Mouse (Mus musculus) spleen, adult 2 months (tissue): Measurements from ENCODE around the gene Mettl27. TPM values are rescaled to one million over a fixed set of nuclear protein-coding genes. Genes with fewer than 3 reads are reported as not detected.
"Not testable (repeated sequence)": the region's sequence is repeated elsewhere in the genome, so short reads cannot be mapped to it uniquely, and the experiment has no call there.

ENCODE experiments used
- DNase-seq, 2 experiments: peaks; one replicate each; pipeline versions ENCODE4 v3.0.0 to v3.0.0-alpha.2; 2012 to 2021; ENCODE audit warnings: low spot score in 2 of 2, low read depth in 1 of 2
- H3K27ac ChIP-seq: fragments of 200-500 bp; 2 replicates; pipeline ENCODE4 v1.5.1; 2012; ENCODE audit warnings: low read length, inconsistent platforms; ENCODE audit not compliant: insufficient read depth
- H3K27me3 ChIP-seq: fragments of 200-500 bp; 2 replicates; pipeline ENCODE4 v1.6.1; 2012; ENCODE audit warnings: mild to moderate bottlenecking, moderate library complexity, low read length, inconsistent platforms; ENCODE audit not compliant: control insufficient read depth, insufficient read depth
- H3K36me3 ChIP-seq: fragments of 200-500 bp; 2 replicates; pipeline ENCODE4 v1.6.1; 2012; ENCODE audit warnings: mild to moderate bottlenecking, low read length, inconsistent platforms; ENCODE audit not compliant: control insufficient read depth, insufficient read depth
- H3K4me1 ChIP-seq: fragments of 200-500 bp; 2 replicates; pipeline ENCODE4 v1.6.1; 2011; ENCODE audit warnings: inconsistent platforms; ENCODE audit not compliant: control insufficient read depth, insufficient read depth, insufficient read length
- H3K4me3 ChIP-seq: fragments of 200-500 bp; 2 replicates; pipeline ENCODE4 v1.5.1; 2011; ENCODE audit warnings: mild to moderate bottlenecking, inconsistent platforms; ENCODE audit not compliant: insufficient read depth, insufficient read length; ENCODE audit errors: extremely low read depth
- CTCF ChIP-seq: fragments of 200-500 bp; IDR thresholded peaks from 2 replicates; pipeline ENCODE4 v1.5.1; 2011; ENCODE audit warnings: mild to moderate bottlenecking, inconsistent platforms; ENCODE audit not compliant: insufficient read depth, insufficient read length, insufficient replicate concordance; ENCODE audit errors: extremely low read depth
- POLR2A ChIP-seq: fragments of 200-500 bp; IDR thresholded peaks from 2 replicates; pipeline ENCODE4 v1.6.1; 2011; ENCODE audit warnings: low read depth, low read length, inconsistent platforms
- WGBS: fragments of 180-500 bp; shearing (Covaris S2); methylation state at CpG from one replicate; pipeline ENCODE4 v1.1.7; 2018; 5-methylcytosine and 5-hydroxymethylcytosine counted together
- polyA plus RNA-seq: library from polyadenylated mRNA; depleted of rRNA; stranded (reverse); fragments of >200 nt; gene quantifications from 2 replicates; pipeline ENCODE4 v1.2.3, GENCODE M21; 2012

Gene Mettl27
- polyA plus RNA-seq, 1 experiment: 9.8 TPM

- Histone ChIP-seq H3K27ac (no peak overlapping the region), H3K4me1 (no peaks in the 10 kb centered on the region), H3K27me3 (no peaks in the 10 kb centered on the region), H3K36me3 (no peaks in the 10 kb centered on the region), H3K4me3 (no peak overlapping the region)
- 55% methylated on average over 3 of the region's 3 CpGs for WGBS
- no peak for TF ChIP-seq POLR2A
- TF ChIP-seq CTCF: no peak
- no peak for DNase-seq
These were observed 2.5 kb downstream of the Mettl27 start for GRCm38 (mm10) chr5:134934666-134935065.

GRCm38 (mm10) chr5:134936051-134936450, 3.9 kb downstream of the Mettl27 start:
- 94% methylated on average over 6 of the region's 6 CpGs for WGBS
- H3K4me1 ChIP-seq: no peaks in the 10 kb centered on the region
- H3K27me3 ChIP-seq: no peaks in the 10 kb centered on the region
- DNase-seq: no peak
- H3K4me3 ChIP-seq: no peak overlapping the region
- TF ChIP-seq CTCF (no peak), POLR2A (no peak)
- no peaks in the 10 kb centered on the region for H3K36me3 ChIP-seq
- H3K27ac ChIP-seq: no peak overlapping the region

GRCm38 (mm10) chr5:134936626-134937185, 4.5 kb downstream of the Mettl27 start:
- WGBS: 81% methylated on average over 6 of the region's 6 CpGs
- H3K4me1 ChIP-seq: no peaks in the 10 kb centered on the region
- no peaks in the 10 kb centered on the region for H3K36me3 ChIP-seq
- H3K27ac ChIP-seq: no peak overlapping the region
- no peak overlapping the region for H3K4me3 ChIP-seq
- DNase-seq: no peak
- TF ChIP-seq CTCF (no peak), POLR2A (no peak)
- H3K27me3 ChIP-seq: no peaks in the 10 kb centered on the region

GRCm38 (mm10) chr5:134939069-134939468, 6.9 kb downstream of the Mettl27 start:
- no peak for DNase-seq
- 47% methylated on average over 3 of the region's 3 CpGs for WGBS
- no peak for TF ChIP-seq CTCF
- no peak for TF ChIP-seq POLR2A
- Histone ChIP-seq H3K4me1 (no peaks in the 10 kb centered on the region; the same call in 1 of the 2 replicates), H3K36me3 (no peaks in the 10 kb centered on the region), H3K27ac (peak overlapping the region; percentile 79), H3K4me3 (no peak overlapping the region), H3K27me3 (no peaks in the 10 kb centered on the region)

- H3K4me1 ChIP-seq, DNase-seq, H3K4me3 ChIP-seq, H3K27ac ChIP-seq, H3K36me3 ChIP-seq, H3K27me3 ChIP-seq: not testable (repeated sequence)
- WGBS: 91% methylated on average over 4 of the region's 7 CpGs
These were observed 7.4 kb downstream of the Mettl27 start for GRCm38 (mm10) chr5:134939554-134939953.

GRCm38 (mm10) chr5:134941472-134942209, 9.5 kb downstream of the Mettl27 start:
- Histone ChIP-seq H3K4me1 (no peaks in the 10 kb centered on the region; the same call in 1 of the 2 replicates), H3K4me3 (no peak overlapping the region), H3K27me3 (no peaks in the 10 kb centered on the region), H3K27ac (no peak overlapping the region), H3K36me3 (no peaks in the 10 kb centered on the region)
- TF ChIP-seq CTCF (no peak), POLR2A (no peak)
- 71% methylated on average over 14 of the region's 14 CpGs for WGBS
- no peak for DNase-seq

- no peak overlapping the region for H3K27ac ChIP-seq
- TF ChIP-seq CTCF: no peak
- TF ChIP-seq POLR2A: no peak
- no peak overlapping the region for H3K4me3 ChIP-seq
- no peaks in the 10 kb centered on the region for H3K36me3 ChIP-seq
- H3K27me3 ChIP-seq: no peaks in the 10 kb centered on the region
- no peaks in the 10 kb centered on the region; the same call in 1 of the 2 replicates for H3K4me1 ChIP-seq
- DNase-seq: no peak
- WGBS: 85% methylated on average over 2 of the region's 2 CpGs
These were observed 10.6 kb downstream of the Mettl27 start for GRCm38 (mm10) chr5:134942740-134943139.
